Mouse (Mus musculus) adrenal gland, adult 2 months (tissue): ENCODE results near the gene Clcnka. TPM values are rescaled to one million over a fixed set of nuclear protein-coding genes. Genes with fewer than 3 reads are reported as not detected.

Experiments
- microRNA-seq, 2 experiments: library from miRNA; unstranded; fragments of <30 nt; microRNA quantifications; one replicate each; pipeline ENCODE4 v1.2.0; 2021
- polyA plus RNA-seq: library from polyadenylated mRNA; depleted of rRNA; stranded (reverse); fragments of >200 nt; gene quantifications from 2 replicates; pipeline ENCODE4 v1.2.3, GENCODE M21; 2012; rRNA removed
- total RNA-seq, 2 experiments: library from RNA; stranded (reverse); gene quantifications; 2 replicates each; pipeline ENCODE4 v1.2.3; 2021

Gene Clcnka
- total and polyA plus RNA-seq, 3 experiments: 0.04 TPM; not detected in 2

Small RNAs within 50 kb of the gene (microRNA-seq; reads per million reads assigned to microRNA genes)
- 0 reads per million in 2 experiments for gene Gm25690

Other genes starting within 250 kb of the Clcnka start
- gene Rsg1, start 184.8 kb downstream of the Clcnka start, total RNA-seq: 1 to 10 TPM in 1 of 2 experiments, under 1 TPM in 1; 0.86 to 1.1 TPM
- gene Rsg1, start 184.8 kb downstream of the Clcnka start, polyA plus RNA-seq: 1.7 and 2.3 TPM in 2 replicates
- 10 to 100 TPM; 50.9 to 65.1 TPM for gene Arhgef19, start 159.2 kb downstream of the Clcnka start, total RNA-seq
- 58.3 and 75.8 TPM in 2 replicates for gene Arhgef19, start 159.2 kb downstream of the Clcnka start, polyA plus RNA-seq
- 10 to 100 TPM; 11.7 to 19.4 TPM for gene Epha2, start 97.5 kb downstream of the Clcnka start, total RNA-seq
- gene Epha2, start 97.5 kb downstream of the Clcnka start, polyA plus RNA-seq: 18.0 and 24.1 TPM in 2 replicates
- gene Fam131c, start 30.5 kb downstream of the Clcnka start, total RNA-seq: 1 to 10 TPM in 1 of 2 experiments, under 1 TPM in 1; 0.86 to 4.5 TPM
- gene Fam131c, start 30.5 kb downstream of the Clcnka start, polyA plus RNA-seq: 3.1 and 9.5 TPM in 2 replicates
- not detected for gene Clcnkb, start 17.3 kb upstream of the Clcnka start, total RNA-seq
- gene Clcnkb, start 17.3 kb upstream of the Clcnka start, polyA plus RNA-seq: not detected in 2 replicates
- 1 to 10 TPM in 1 of 2 experiments, under 1 TPM in 1; 0.26 to 1.1 TPM for gene Hspb7, start 22.1 kb upstream of the Clcnka start, total RNA-seq
- gene Hspb7, start 22.1 kb upstream of the Clcnka start, polyA plus RNA-seq: 1.1 and 1.2 TPM in 2 replicates
- under 1 TPM; 0.32 to 0.55 TPM for gene Srarp, start 37.4 kb upstream of the Clcnka start, total RNA-seq
- 0.22 TPM in 1 of 2 replicates, not detected in the other for gene Srarp, start 37.4 kb upstream of the Clcnka start, polyA plus RNA-seq
- 10 to 100 TPM; 15.8 to 18.7 TPM for gene Zbtb17, start 45.9 kb upstream of the Clcnka start, total RNA-seq
- gene Zbtb17, start 45.9 kb upstream of the Clcnka start, polyA plus RNA-seq: 26.5 and 34.4 TPM in 2 replicates
- gene Spen, start 139.9 kb upstream of the Clcnka start, total RNA-seq: 10 to 100 TPM; 37.8 to 55.3 TPM
- 63.9 and 76.4 TPM in 2 replicates for gene Spen, start 139.9 kb upstream of the Clcnka start, polyA plus RNA-seq
- 10 to 100 TPM in 1 of 2 experiments, 1 to 10 TPM in 1; 9.0 to 23.0 TPM for gene Fblim1, start 207.4 kb upstream of the Clcnka start, total RNA-seq
- 10.4 and 12.8 TPM in 2 replicates for gene Fblim1, start 207.4 kb upstream of the Clcnka start, polyA plus RNA-seq
- gene Tmem82, start 219.9 kb upstream of the Clcnka start, total RNA-seq: 1 to 10 TPM in 1 of 2 experiments, under 1 TPM in 1; 0.93 to 1.6 TPM
- 2.8 TPM in 2 replicates for gene Tmem82, start 219.9 kb upstream of the Clcnka start, polyA plus RNA-seq
- 10 to 100 TPM in 1 of 2 experiments, 1 to 10 TPM in 1; 9.2 to 14.2 TPM for gene Slc25a34, start 225.1 kb upstream of the Clcnka start, total RNA-seq
- 4.3 and 5.7 TPM in 2 replicates for gene Slc25a34, start 225.1 kb upstream of the Clcnka start, polyA plus RNA-seq